Mouse (Mus musculus) midbrain, embryonic 10.5 days (tissue): Measurements from ENCODE around the gene Gm6993. TPM values are rescaled to one million over a fixed set of nuclear protein-coding genes. Genes with fewer than 3 reads are reported as not detected.

ENCODE experiments used
- DNase-seq: peaks from one replicate; pipeline ENCODE4 v3.0.0-alpha.2; 2017; ENCODE audit warnings: low spot score
- H3K27ac ChIP-seq: fragments of 300-500 bp; sonication (generic); replicated peaks from 2 replicates; pipeline ENCODE4 v1.5.1; 2016; ENCODE audit warnings: mild to moderate bottlenecking
- H3K27me3 ChIP-seq: fragments of 300-500 bp; sonication (generic); 2 replicates; pipeline ENCODE4 v1.6.1; 2016; ENCODE audit warnings: low read depth, mild to moderate bottlenecking; ENCODE audit not compliant: poor library complexity, severe bottlenecking
- H3K36me3 ChIP-seq: fragments of 300-500 bp; sonication (generic); 2 replicates; pipeline ENCODE4 v1.6.1; 2016; ENCODE audit warnings: mild to moderate bottlenecking, moderate library complexity
- H3K4me1 ChIP-seq: fragments of 300-500 bp; sonication (generic); 2 replicates; pipeline ENCODE4 v1.6.1; 2016
- H3K4me3 ChIP-seq: fragments of 300-500 bp; sonication (generic); 2 replicates; pipeline ENCODE4 v1.5.1; 2016; ENCODE audit warnings: mild to moderate bottlenecking, moderate library complexity
- H3K9me3 ChIP-seq: fragments of 300-500 bp; sonication (generic); replicated peaks from 2 replicates; pipeline ENCODE4 v1.6.1; 2016; ENCODE audit warnings: mild to moderate bottlenecking
- WGBS: fragments of 180-500 bp; shearing (Covaris S2); methylation state at CpG from one replicate; pipeline ENCODE4 v1.1.7; 2016; 5-methylcytosine and 5-hydroxymethylcytosine counted together
- polyA plus RNA-seq: library from polyadenylated mRNA; unstranded; fragments of >200 nt; fragmentation: Nextera tagmentation; extraction: Ambion mirVana; gene quantifications from 2 replicates; pipeline ENCODE4 v1.2.1, GENCODE M21; 2016

Gm6993 gene
- polyA plus RNA-seq, 1 experiment from 2014 or later, result not detected

GRCm38 (mm10) chr12:31281100-31281591 lies 40.6 kb downstream of the Gm6993 start:
- H3K36me3 ChIP-seq, result no peaks in the 10 kb centered on the region
- no peak for DNase-seq
- 68% methylated on average over 9 of the region's 9 CpGs for WGBS
- peaks cover 7% of the 10 kb centered on the region; the same call in 1 of the 2 replicates for H3K4me1 ChIP-seq
- H3K9me3 ChIP-seq, result no peaks in the 10 kb centered on the region
- no peaks in the 10 kb centered on the region; the same call in 1 of the 2 replicates for H3K27me3 ChIP-seq
- no peak overlapping the region for H3K27ac ChIP-seq
- no peak overlapping the region for H3K4me3 ChIP-seq

DNA sequence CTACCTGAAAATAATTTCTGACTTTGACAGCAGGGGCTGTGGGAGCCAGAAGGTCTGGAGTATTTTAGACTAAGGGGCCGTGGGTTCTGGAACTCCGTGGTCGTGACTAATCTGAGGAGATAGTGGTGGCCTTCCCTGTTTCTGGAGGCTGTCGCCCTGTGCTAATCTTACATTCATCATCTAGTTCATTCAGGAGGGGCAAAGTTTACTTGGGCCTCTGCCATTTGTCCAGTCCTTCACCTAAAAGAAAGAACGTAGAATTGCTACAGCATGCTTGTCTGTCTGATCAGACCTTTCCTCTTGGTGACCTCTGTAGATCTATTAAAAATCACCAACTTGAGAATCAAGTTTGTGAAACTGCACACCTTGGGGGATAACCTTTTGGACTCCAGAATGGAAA lies 41.7 kb downstream of the Gm6993 start:
- Histone ChIP-seq H3K36me3 (no peaks in the 10 kb centered on the region), H3K4me3 (no peak overlapping the region), H3K9me3 (no peaks in the 10 kb centered on the region), H3K4me1 (peaks cover 7% of the 10 kb centered on the region; the same call in 1 of the 2 replicates), H3K27ac (no peak overlapping the region), H3K27me3 (no peaks in the 10 kb centered on the region; the same call in 1 of the 2 replicates)
- DNase-seq, result no peak
- whole genome bisulfite sequencing, result 93% methylated on average over 5 of the region's 5 CpGs

DNA sequence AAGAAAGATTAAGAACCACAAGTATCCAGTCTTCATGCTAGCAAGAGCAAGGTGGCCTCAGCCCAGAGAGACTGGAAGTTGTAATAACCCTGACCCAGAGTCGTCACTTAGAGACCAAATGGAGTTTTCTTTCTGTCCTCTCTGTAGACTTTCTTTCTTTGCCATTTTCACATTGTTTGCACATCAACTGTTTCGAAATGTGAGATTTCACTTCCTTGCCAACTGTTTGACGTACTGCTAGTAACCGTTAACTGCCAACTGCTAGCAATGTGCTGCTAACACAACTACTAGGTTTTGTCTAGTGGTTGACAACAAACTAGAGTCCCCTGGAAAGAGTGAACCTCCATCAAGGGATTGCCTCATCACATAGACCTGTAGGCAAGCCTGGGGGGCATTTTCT lies 42.6 kb downstream of the Gm6993 start:
- H3K27me3 ChIP-seq, result no peaks in the 10 kb centered on the region; the same call in 1 of the 2 replicates
- no peak overlapping the region for H3K27ac ChIP-seq
- no peaks in the 10 kb centered on the region for H3K9me3 ChIP-seq
- peaks cover 7% of the 10 kb centered on the region; the same call in 1 of the 2 replicates for H3K4me1 ChIP-seq
- WGBS, result 93% methylated on average over 4 of the region's 4 CpGs
- H3K4me3 ChIP-seq, result no peak overlapping the region
- DNase-seq, result no peak
- no peaks in the 10 kb centered on the region for H3K36me3 ChIP-seq

- H3K27ac ChIP-seq, result no peak overlapping the region
- no peaks in the 10 kb centered on the region for H3K9me3 ChIP-seq
- WGBS, result 80% methylated on average over 4 of the region's 4 CpGs
- H3K4me3 ChIP-seq, result no peak overlapping the region
- DNase-seq, result no peak
- no peaks in the 10 kb centered on the region; the same call in 1 of the 2 replicates for H3K27me3 ChIP-seq
- no peaks in the 10 kb centered on the region; the same call in 1 of the 2 replicates for H3K36me3 ChIP-seq
- peaks cover 7% of the 10 kb centered on the region; the same call in 1 of the 2 replicates for H3K4me1 ChIP-seq
Measured at GRCm38 (mm10) chr12:31283617-31284136, 43.1 kb downstream of the Gm6993 start.

- DNase-seq, result no peak
- H3K36me3 ChIP-seq, result peaks cover 8% of the 10 kb centered on the region; the same call in 1 of the 2 replicates
Measured at GRCm38 (mm10) chr12:31289046-31289445, 48.5 kb downstream of the Gm6993 start.

More at GRCm38 (mm10) chr12:31289046-31289445, 48.5 kb downstream of the Gm6993 start:
- no peaks in the 10 kb centered on the region for H3K4me1 ChIP-seq
- no peaks in the 10 kb centered on the region for H3K9me3 ChIP-seq
- 88% methylated on average over 10 of the region's 10 CpGs for WGBS
- H3K27me3 ChIP-seq, result no peaks in the 10 kb centered on the region; the same call in 1 of the 2 replicates
- no peak overlapping the region for H3K27ac ChIP-seq
- no peak overlapping the region for H3K4me3 ChIP-seq

Other genes starting within 250 kb of the Gm6993 start
- 0.25 and 0.30 TPM in 2 replicates for gene Fam110c, start 166.9 kb upstream of the Gm6993 start, polyA plus RNA-seq
- 17.8 and 20.8 TPM in 2 replicates for gene Lamb1, start 24.5 kb downstream of the Gm6993 start, polyA plus RNA-seq
- 136 and 137 TPM in 2 replicates for gene Dld, start 110.7 kb downstream of the Gm6993 start, polyA plus RNA-seq
- gene Slc26a3, start 150.1 kb downstream of the Gm6993 start, polyA plus RNA-seq, result 0.06 TPM in 1 of 2 replicates, not detected in the other